Mouse (Mus musculus) stomach, embryonic 14.5 days (tissue): ENCODE results near the gene Pwwp2b. TPM values are rescaled to one million over a fixed set of nuclear protein-coding genes. Genes with fewer than 3 reads are reported as not detected.
A peak's percentile ranks its signal among the peaks of the same experiment; 100 is the strongest.

Source experiments
- ATAC-seq: fragments of 200-750 bp; cut with Nextera tagmentation; 2 replicates; pipeline ENCODE4 v1.8.0; 2017; ENCODE audit warnings: low read depth, moderate TSS enrichment; ENCODE audit not compliant: insufficient number of reproducible peaks, insufficient read depth, low FRiP score
- H3K27ac ChIP-seq: fragments of 300-500 bp; sonication (generic); 2 replicates; pipeline ENCODE4 v1.5.1; 2014; ENCODE audit warnings: mild to moderate bottlenecking, low read length, moderate library complexity, mixed read lengths
- H3K27me3 ChIP-seq: fragments of 300-500 bp; sonication (generic); 2 replicates; pipeline ENCODE4 v1.6.1; 2014; ENCODE audit warnings: low read length, control low read depth, mixed read lengths; ENCODE audit not compliant: control insufficient read depth, insufficient read depth
- H3K36me3 ChIP-seq: fragments of 300-500 bp; sonication (generic); 2 replicates; pipeline ENCODE4 v1.6.1; 2014; ENCODE audit warnings: mild to moderate bottlenecking, control low read depth, low read length, moderate library complexity, mixed read lengths; ENCODE audit not compliant: control insufficient read depth, insufficient read depth
- H3K4me1 ChIP-seq: fragments of 300-500 bp; sonication (generic); 2 replicates; pipeline ENCODE4 v1.6.1; 2014; ENCODE audit warnings: low read length, control low read depth, mixed read lengths; ENCODE audit not compliant: control insufficient read depth, insufficient read depth
- H3K4me2 ChIP-seq: fragments of 300-500 bp; sonication (generic); replicated peaks from 2 replicates; pipeline ENCODE4 v1.6.1; 2014; ENCODE audit warnings: low read depth, low read length, control low read depth
- H3K4me3 ChIP-seq: fragments of 300-500 bp; sonication (generic); 2 replicates; pipeline ENCODE4 v1.5.1; 2014; ENCODE audit warnings: low read depth, low read length, control low read depth
- H3K9ac ChIP-seq: fragments of 300-500 bp; sonication (generic); replicated peaks from 2 replicates; pipeline ENCODE4 v1.6.1; 2014; ENCODE audit warnings: low read depth, mild to moderate bottlenecking, control low read depth, low read length, moderate library complexity, mixed read lengths
- H3K9me3 ChIP-seq: fragments of 300-500 bp; sonication (generic); 2 replicates; pipeline ENCODE4 v1.6.1; 2016; ENCODE audit warnings: low read depth, low read length, control low read depth; ENCODE audit not compliant: control insufficient read depth
- WGBS: fragments of 180-500 bp; shearing (Covaris S2); extraction: QIAGEN DNeasy Blood & Tissue Kit; methylation state at CpG from one replicate; pipeline ENCODE4 v1.1.7; 2014; 5-methylcytosine and 5-hydroxymethylcytosine counted together
- polyA plus RNA-seq: library from polyadenylated mRNA; unstranded; fragments of >200 nt; fragmentation: Nextera tagmentation; extraction: Ambion mirVana; gene quantifications from 2 replicates; pipeline ENCODE4 v1.2.1, GENCODE M21; 2014

Pwwp2b gene
- polyA plus RNA-seq, 1 experiment from 2014 or later = 17.0 TPM

GRCm38 (mm10) chr7:139230241-139230640 lies 18.0 kb upstream of the Pwwp2b start:
- Histone ChIP-seq H3K4me1 (peaks cover 17% of the 10 kb centered on the region; the same call in 1 of the 2 replicates), H3K9ac (no peak overlapping the region), H3K27ac (no peak overlapping the region), H3K36me3 (no peaks in the 10 kb centered on the region), H3K4me2 (no peak overlapping the region), H3K9me3 (no peaks in the 10 kb centered on the region), H3K4me3 (no peak overlapping the region), H3K27me3 (no peaks in the 10 kb centered on the region)
- 65% methylated on average over 12 of the region's 12 CpGs for WGBS
- no peak for ATAC-seq

GRCm38 (mm10) chr7:139233714-139234113 lies 14.6 kb upstream of the Pwwp2b start:
- Histone ChIP-seq H3K9ac (no peak overlapping the region), H3K27ac (peak overlapping the region; percentile 48; the same call in 1 of the 2 replicates), H3K4me2 (no peak overlapping the region), H3K36me3 (no peaks in the 10 kb centered on the region), H3K27me3 (no peaks in the 10 kb centered on the region), H3K9me3 (no peaks in the 10 kb centered on the region), H3K4me1 (peaks cover 14% of the 10 kb centered on the region; the same call in 1 of the 2 replicates), H3K4me3 (no peak overlapping the region)
- peak; percentile 80 for ATAC-seq
- WGBS = 2% methylated on average over 7 of the region's 7 CpGs

GRCm38 (mm10) chr7:139234426-139235188 lies 13.7 kb upstream of the Pwwp2b start:
- H3K36me3 ChIP-seq = no peaks in the 10 kb centered on the region
- peak overlapping the region; percentile 49 for H3K27ac ChIP-seq
- H3K4me1 ChIP-seq = peaks cover 14% of the 10 kb centered on the region; the same call in 1 of the 2 replicates
- H3K27me3 ChIP-seq = no peaks in the 10 kb centered on the region
- 9% methylated on average over 18 of the region's 18 CpGs for WGBS
- peak; percentile 66 for ATAC-seq
- no peak overlapping the region for H3K9ac ChIP-seq
- peak overlapping the region; percentile 11; the same call in 1 of the 2 replicates for H3K4me2 ChIP-seq
- no peaks in the 10 kb centered on the region for H3K9me3 ChIP-seq
- no peak overlapping the region for H3K4me3 ChIP-seq

- no peaks in the 10 kb centered on the region for H3K9me3 ChIP-seq
Measured at GRCm38 (mm10) chr7:139235651-139236358, 12.5 kb upstream of the Pwwp2b start.

GRCm38 (mm10) chr7:139239432-139239831 lies 8.8 kb upstream of the Pwwp2b start:
- Histone ChIP-seq H3K9me3 (no peaks in the 10 kb centered on the region), H3K4me3 (no peak overlapping the region), H3K9ac (no peak overlapping the region), H3K4me2 (no peak overlapping the region), H3K4me1 (peaks cover 11% of the 10 kb centered on the region; the same call in 1 of the 2 replicates), H3K27me3 (no peaks in the 10 kb centered on the region), H3K36me3 (no peaks in the 10 kb centered on the region), H3K27ac (no peak overlapping the region)
- ATAC-seq = no peak
- 79% methylated on average over 3 of the region's 3 CpGs for WGBS

More at GRCm38 (mm10) chr7:139235651-139236358, 12.5 kb upstream of the Pwwp2b start:
- Histone ChIP-seq H3K36me3 (no peaks in the 10 kb centered on the region), H3K4me3 (no peak overlapping the region), H3K4me1 (peaks cover 14% of the 10 kb centered on the region; the same call in 1 of the 2 replicates), H3K27ac (no peak overlapping the region; the same call in 1 of the 2 replicates), H3K9ac (no peak overlapping the region), H3K27me3 (no peaks in the 10 kb centered on the region), H3K4me2 (no peak overlapping the region)
- ATAC-seq = no peak
- 82% methylated on average over 12 of the region's 12 CpGs for WGBS

GRCm38 (mm10) chr7:139246086-139246485 lies 2.2 kb upstream of the Pwwp2b start:
- no peak for ATAC-seq
- Histone ChIP-seq H3K9ac (no peak overlapping the region), H3K27ac (no peak overlapping the region), H3K9me3 (no peaks in the 10 kb centered on the region), H3K4me3 (no peak overlapping the region), H3K36me3 (no peaks in the 10 kb centered on the region), H3K27me3 (no peaks in the 10 kb centered on the region), H3K4me2 (no peak overlapping the region), H3K4me1 (peaks cover 44% of the 10 kb centered on the region)
- WGBS = 42% methylated on average over 5 of the region's 5 CpGs

- no peaks in the 10 kb centered on the region for H3K9me3 ChIP-seq
- peak overlapping the region; percentile 77 for H3K9ac ChIP-seq
- H3K4me3 ChIP-seq = peak overlapping the region; percentile 76
- H3K4me2 ChIP-seq = peak overlapping the region; percentile 90
- no peaks in the 10 kb centered on the region for H3K27me3 ChIP-seq
- peaks cover 51% of the 10 kb centered on the region for H3K4me1 ChIP-seq
- 10% methylated on average over 38 of the region's 38 CpGs for WGBS
- peak overlapping the region; percentile 86 for H3K27ac ChIP-seq
- ATAC-seq = peak; percentile 39
- no peaks in the 10 kb centered on the region for H3K36me3 ChIP-seq
Measured at GRCm38 (mm10) chr7:139246931-139247880, 1.1 kb upstream of the Pwwp2b start.
